Mouse (Mus musculus) intestine, postnatal 0 days (tissue): ENCODE results near the gene Ank2. TPM values are rescaled to one million over a fixed set of nuclear protein-coding genes. Genes with fewer than 3 reads are reported as not detected.

Source experiments
- ATAC-seq: fragments of 200-750 bp; cut with Nextera tagmentation; 2 replicates; pipeline ENCODE4 v1.8.0; 2017; ENCODE audit warnings: mild to moderate bottlenecking, moderate TSS enrichment, moderate library complexity
- H3K27ac ChIP-seq: fragments of 300-500 bp; sonication (generic); 2 replicates; pipeline ENCODE4 v1.5.1; 2014; ENCODE audit warnings: mild to moderate bottlenecking, low read depth, low read length, moderate library complexity
- H3K27me3 ChIP-seq: fragments of 300-500 bp; sonication (generic); replicated peaks from 2 replicates; pipeline ENCODE4 v1.6.1; 2014; ENCODE audit warnings: low read length, mixed read lengths; ENCODE audit not compliant: control insufficient read depth, insufficient read depth
- H3K36me3 ChIP-seq: fragments of 300-500 bp; sonication (generic); 2 replicates; pipeline ENCODE4 v1.6.1; 2014; ENCODE audit warnings: mild to moderate bottlenecking, moderate library complexity; ENCODE audit not compliant: control insufficient read depth, insufficient read depth
- H3K4me1 ChIP-seq: fragments of 300-500 bp; sonication (generic); replicated peaks from 2 replicates; pipeline ENCODE4 v1.6.1; 2014; ENCODE audit warnings: antibody characterized with exemption, low read length, mixed read lengths; ENCODE audit not compliant: control insufficient read depth, insufficient read depth
- H3K4me2 ChIP-seq: fragments of 300-500 bp; sonication (generic); replicated peaks from 2 replicates; pipeline ENCODE4 v1.6.1; 2014; ENCODE audit warnings: low read depth, mild to moderate bottlenecking, moderate library complexity
- H3K4me3 ChIP-seq: fragments of 300-500 bp; sonication (generic); 2 replicates; pipeline ENCODE4 v1.5.1; 2014; ENCODE audit warnings: low read depth, low read length
- H3K9ac ChIP-seq: fragments of 300-500 bp; sonication (generic); 2 replicates; pipeline ENCODE4 v1.6.1; 2014; ENCODE audit warnings: mild to moderate bottlenecking, low read depth, low read length
- H3K9me3 ChIP-seq: fragments of 300-500 bp; sonication (generic); 2 replicates; pipeline ENCODE4 v1.6.1; 2016; ENCODE audit warnings: mixed run types; ENCODE audit not compliant: control insufficient read depth
- CTCF ChIP-seq: sonication (generic); IDR thresholded peaks from 2 replicates; pipeline ENCODE4 v1.5.1; 2016; ENCODE audit warnings: low read depth, mild to moderate bottlenecking, control low read depth, antibody characterized with exemption, moderate library complexity
- WGBS: fragments of 180-500 bp; shearing (Covaris S2); extraction: QIAGEN DNeasy Blood & Tissue Kit; methylation state at CpG from one replicate; pipeline ENCODE4 v1.1.7; 2014; 5-methylcytosine and 5-hydroxymethylcytosine counted together
- polyA plus RNA-seq: library from polyadenylated mRNA; unstranded; fragments of >200 nt; fragmentation: Nextera tagmentation; extraction: Ambion mirVana; gene quantifications from 2 replicates; pipeline ENCODE4 v1.2.1, GENCODE M21; 2015

Gene Ank2
- polyA plus RNA-seq, 1 experiment from 2014 or later = 9.0 TPM

DNA sequence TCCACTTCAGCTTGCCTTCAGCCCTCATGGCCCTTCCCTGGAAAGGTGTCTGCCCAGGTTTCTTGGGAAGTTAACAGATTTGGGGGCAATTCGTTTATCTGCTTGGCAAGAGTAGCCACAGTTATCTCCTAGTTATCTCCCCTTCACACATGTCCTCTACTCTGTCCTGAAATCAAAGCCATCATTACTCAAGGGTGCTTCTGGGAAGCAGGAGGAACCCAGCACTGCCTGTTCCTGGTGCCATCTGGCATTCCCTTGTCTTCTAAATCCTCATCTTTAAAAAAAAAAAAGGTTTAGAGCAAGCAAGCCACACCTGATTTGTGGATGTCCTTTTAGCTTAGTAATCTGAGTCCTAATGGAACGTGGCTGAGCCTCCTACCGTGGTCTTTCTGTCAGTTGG is 335.4 kb downstream of the Ank2 start:
- Histone ChIP-seq H3K27ac (no peak overlapping the region), H3K9me3 (no peaks in the 10 kb centered on the region), H3K36me3 (no peaks in the 10 kb centered on the region), H3K4me3 (no peak overlapping the region), H3K4me1 (peaks cover 6% of the 10 kb centered on the region; the same call in 1 of the 2 replicates), H3K27me3 (0 out of 2 replicates have a peak, but pooled peaks cover 4% of the 10 kb centered on the region), H3K9ac (no peak overlapping the region), H3K4me2 (no peak overlapping the region)
- TF ChIP-seq CTCF = no peak
- 66% methylated on average over 3 of the region's 3 CpGs for WGBS
- ATAC-seq = no peak

GRCm38 (mm10) chr3:127161998-127162712 is 337.0 kb downstream of the Ank2 start:
- H3K4me3 ChIP-seq = peak overlapping the region; percentile 53
- H3K27me3 ChIP-seq = 0 out of 2 replicates have a peak, but pooled peaks cover 4% of the 10 kb centered on the region
- H3K4me1 ChIP-seq = peaks cover 6% of the 10 kb centered on the region; the same call in 1 of the 2 replicates
- H3K27ac ChIP-seq = no peak overlapping the region
- no peaks in the 10 kb centered on the region for H3K36me3 ChIP-seq
- H3K9me3 ChIP-seq = no peaks in the 10 kb centered on the region
- TF ChIP-seq CTCF = no peak
- WGBS = under 1% methylated on average over 41 of the region's 41 CpGs
- H3K9ac ChIP-seq = peak overlapping the region; percentile 26; the same call in 1 of the 2 replicates
- peak overlapping the region; percentile 95 for H3K4me2 ChIP-seq
- peak; percentile 68 for ATAC-seq

- Histone ChIP-seq H3K27ac (no peak overlapping the region), H3K9me3 (no peaks in the 10 kb centered on the region), H3K4me2 (peak overlapping the region; percentile 95), H3K36me3 (no peaks in the 10 kb centered on the region), H3K4me3 (peak overlapping the region; percentile 53), H3K9ac (0 out of 2 replicates have a peak overlapping the region, but pooled peaks have one; percentile 26), H3K4me1 (peaks cover 6% of the 10 kb centered on the region; the same call in 1 of the 2 replicates), H3K27me3 (0 out of 2 replicates have a peak, but pooled peaks cover 4% of the 10 kb centered on the region)
- ATAC-seq = no peak
- no peak for TF ChIP-seq CTCF
- 6% methylated on average over 23 of the region's 23 CpGs for WGBS
Observed at GRCm38 (mm10) chr3:127161085-127161837, 337.9 kb downstream of the Ank2 start.

- Histone ChIP-seq H3K9me3 (no peaks in the 10 kb centered on the region), H3K27me3 (0 out of 2 replicates have a peak, but pooled peaks cover 4% of the 10 kb centered on the region), H3K9ac (no peak overlapping the region), H3K27ac (no peak overlapping the region), H3K4me2 (no peak overlapping the region), H3K36me3 (no peaks in the 10 kb centered on the region), H3K4me3 (no peak overlapping the region), H3K4me1 (peaks cover 6% of the 10 kb centered on the region; the same call in 1 of the 2 replicates)
- no peak for TF ChIP-seq CTCF
- no peak for ATAC-seq
- WGBS = 88% methylated on average over 3 of the region's 3 CpGs
Observed at GRCm38 (mm10) chr3:127157706-127158105, 341.4 kb downstream of the Ank2 start.

DNA sequence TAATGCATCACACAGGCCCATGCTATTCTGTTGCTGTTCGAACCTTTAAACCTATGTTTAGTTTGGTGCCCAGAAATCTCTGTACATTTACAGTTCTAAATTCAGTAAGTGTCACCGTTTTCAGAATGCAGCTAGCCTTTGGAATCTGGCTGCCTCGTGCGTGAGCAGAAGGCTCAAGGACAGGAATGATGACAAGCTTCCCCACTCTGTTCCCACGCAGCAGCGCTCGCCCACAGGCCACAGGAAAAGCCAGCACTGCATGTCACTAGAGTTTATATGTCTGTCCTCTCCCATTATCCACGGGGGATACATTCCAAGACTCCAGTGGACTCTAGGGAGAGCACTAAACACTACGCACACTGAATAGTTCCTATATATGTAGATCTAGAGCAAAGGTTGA is 343.1 kb downstream of the Ank2 start:
- no peaks in the 10 kb centered on the region for H3K36me3 ChIP-seq
- WGBS = 78% methylated on average over 9 of the region's 9 CpGs
- no peak for ATAC-seq

GRCm38 (mm10) chr3:127153861-127154260 is 345.3 kb downstream of the Ank2 start:
- Histone ChIP-seq H3K9me3 (no peaks in the 10 kb centered on the region), H3K27me3 (no peaks in the 10 kb centered on the region), H3K27ac (no peak overlapping the region), H3K36me3 (no peaks in the 10 kb centered on the region), H3K4me1 (no peaks in the 10 kb centered on the region), H3K4me3 (no peak overlapping the region), H3K9ac (no peak overlapping the region), H3K4me2 (no peak overlapping the region)
- TF ChIP-seq CTCF = no peak
- ATAC-seq = no peak
- WGBS = 23% methylated on average over 3 of the region's 3 CpGs

More for the DNA sequence above, 343.1 kb downstream of the Ank2 start:
- TF ChIP-seq CTCF = no peak
- H3K9ac ChIP-seq = no peak overlapping the region
- H3K4me2 ChIP-seq = no peak overlapping the region
- no peak overlapping the region for H3K27ac ChIP-seq
- H3K4me3 ChIP-seq = no peak overlapping the region
- no peaks in the 10 kb centered on the region for H3K9me3 ChIP-seq
- H3K27me3 ChIP-seq = no peaks in the 10 kb centered on the region
- H3K4me1 ChIP-seq = no peaks in the 10 kb centered on the region
